Mouse (Mus musculus) ovary, postnatal 14 days (tissue): ENCODE measurements around the gene Traf6.

ENCODE experiments used
- DNase-seq: peaks from one replicate; pipeline ENCODE4 v3.0.0; 2022; ENCODE audit warnings: low spot score

Gene Traf6

GRCm38 (mm10) chr2:101678236-101679021, at the start of gene Traf6:
Traf6 (plus strand) TSS chr2:101678429.
- peak; percentile 83 for DNase-seq

- DNase-seq = no peak
These were observed 39.0 kb upstream of the Traf6 start for GRCm38 (mm10) chr2:101638979-101639839.

GRCm38 (mm10) chr2:101639840-101640350, 38.3 kb upstream of the Traf6 start:
- no peak for DNase-seq

- DNase-seq = no peak
These were observed 32.4 kb upstream of the Traf6 start for GRCm38 (mm10) chr2:101645841-101646240.

GRCm38 (mm10) chr2:101648361-101648760, 29.9 kb upstream of the Traf6 start:
- DNase-seq = no peak

GRCm38 (mm10) chr2:101649114-101649671, 29.0 kb upstream of the Traf6 start, which contains the start of the genes Rag1 and B230118H07Rik:
Rag1 (minus strand) TSS chr2:101649501.
B230118H07Rik (minus strand) TSS chr2:101649532.
- no peak for DNase-seq

- DNase-seq = no peak
These were observed 27.8 kb upstream of the Traf6 start for GRCm38 (mm10) chr2:101650446-101650845.

- DNase-seq = no peak
These were observed 25.9 kb upstream of the Traf6 start for GRCm38 (mm10) chr2:101652204-101652920.

- peak; percentile 66 for DNase-seq
These were observed 25.2 kb upstream of the Traf6 start for GRCm38 (mm10) chr2:101652921-101653597.

GRCm38 (mm10) chr2:101660536-101660935, 17.7 kb upstream of the Traf6 start:
- DNase-seq = no peak

GRCm38 (mm10) chr2:101665058-101665702, 13.0 kb upstream of the Traf6 start:
- peak; percentile 46 for DNase-seq

- DNase-seq = no peak
These were observed 12.5 kb upstream of the Traf6 start for GRCm38 (mm10) chr2:101665703-101666092.

GRCm38 (mm10) chr2:101668751-101669150, 9.5 kb upstream of the Traf6 start:
- DNase-seq = no peak

- no peak for DNase-seq
These were observed 4.7 kb upstream of the Traf6 start for GRCm38 (mm10) chr2:101673547-101673946.

- no peak for DNase-seq
These were observed 1.0 kb downstream of the Traf6 start for GRCm38 (mm10) chr2:101679164-101679784.

- DNase-seq = no peak
These were observed 6.2 kb downstream of the Traf6 start for GRCm38 (mm10) chr2:101684421-101684820.

GRCm38 (mm10) chr2:101688011-101688410, 9.8 kb downstream of the Traf6 start:
- DNase-seq = no peak

GRCm38 (mm10) chr2:101690252-101690827, 12.1 kb downstream of the Traf6 start:
- DNase-seq = no peak

- no peak for DNase-seq
These were observed 14.8 kb downstream of the Traf6 start for GRCm38 (mm10) chr2:101693043-101693442.
